Mouse (Mus musculus) liver, postnatal 0 days (tissue): ENCODE measurements around the gene Stxbp5l. TPM values are rescaled to one million over a fixed set of nuclear protein-coding genes. Genes with fewer than 3 reads are reported as not detected.

ENCODE experiments used
- ATAC-seq: fragments of 200-750 bp; cut with Nextera tagmentation; 2 replicates; pipeline ENCODE4 v1.8.0; 2017; ENCODE audit warnings: mild to moderate bottlenecking, moderate library complexity
- DNase-seq: peaks from one replicate; pipeline ENCODE4 v3.0.0-alpha.2; 2016
- H3K27ac ChIP-seq: fragments of 300-500 bp; sonication (generic); 2 replicates; pipeline ENCODE4 v1.5.1; 2014; ENCODE audit warnings: antibody characterized with exemption, moderate library complexity, mild to moderate bottlenecking, low read depth
- H3K27me3 ChIP-seq: fragments of 300-500 bp; sonication (generic); 2 replicates; pipeline ENCODE4 v1.6.1; 2014; ENCODE audit warnings: low read length, control low read depth, mixed read lengths; ENCODE audit not compliant: insufficient read depth
- H3K36me3 ChIP-seq: fragments of 300-500 bp; sonication (generic); replicated peaks from 2 replicates; pipeline ENCODE4 v1.6.1; 2014; ENCODE audit warnings: mild to moderate bottlenecking, control low read depth, low read length, moderate library complexity, mixed read lengths; ENCODE audit not compliant: insufficient read depth
- H3K4me1 ChIP-seq: fragments of 300-500 bp; sonication (generic); 2 replicates; pipeline ENCODE4 v1.6.1; 2014; ENCODE audit warnings: antibody characterized with exemption, mild to moderate bottlenecking, control low read depth; ENCODE audit not compliant: insufficient read depth
- H3K4me2 ChIP-seq: fragments of 300-500 bp; sonication (generic); 2 replicates; pipeline ENCODE4 v1.6.1; 2014; ENCODE audit warnings: low read depth, mild to moderate bottlenecking, low read length, moderate library complexity, mixed read lengths
- H3K4me3 ChIP-seq: fragments of 300-500 bp; sonication (generic); 2 replicates; pipeline ENCODE4 v1.5.1; 2014; ENCODE audit warnings: low read depth, low read length
- H3K9ac ChIP-seq: fragments of 300-500 bp; sonication (generic); replicated peaks from 2 replicates; pipeline ENCODE4 v1.6.1; 2014; ENCODE audit warnings: mild to moderate bottlenecking, moderate library complexity
- H3K9me3 ChIP-seq: fragments of 300-500 bp; sonication (generic); 2 replicates; pipeline ENCODE4 v1.6.1; 2016; ENCODE audit warnings: mild to moderate bottlenecking, control low read depth, low read length, mixed read lengths
- CTCF ChIP-seq: sonication (generic); IDR thresholded peaks from 2 replicates; pipeline ENCODE4 v1.5.1; 2016; ENCODE audit warnings: antibody characterized with exemption, low read depth
- EP300 ChIP-seq: IDR thresholded peaks from 2 replicates; pipeline ENCODE4 v1.6.1; 2016; ENCODE audit warnings: antibody characterized with exemption, low read depth, mild to moderate bottlenecking
- WGBS: fragments of 180-500 bp; shearing (Covaris S2); extraction: QIAGEN DNeasy Blood & Tissue Kit; methylation state at CpG from one replicate; pipeline ENCODE4 v1.1.7; 2014; ENCODE audit not compliant: insufficient replicate concordance; 5-methylcytosine and 5-hydroxymethylcytosine counted together
- polyA plus RNA-seq: library from polyadenylated mRNA; unstranded; fragments of >200 nt; fragmentation: Nextera tagmentation; extraction: Ambion mirVana; gene quantifications from 2 replicates; pipeline ENCODE4 v1.2.1, GENCODE M21; 2015

The Stxbp5l gene
- polyA plus RNA-seq, 1 experiment from 2014 or later = not detected

GRCm38 (mm10) chr16:37337529-37337928 is 47.2 kb downstream of the Stxbp5l start:
- DNase-seq (no peak), ATAC-seq (no peak)
- Histone ChIP-seq H3K4me1 (no peaks in the 10 kb centered on the region), H3K27me3 (no peaks in the 10 kb centered on the region), H3K9me3 (no peaks in the 10 kb centered on the region), H3K4me3 (no peak overlapping the region), H3K27ac (no peak overlapping the region), H3K36me3 (no peaks in the 10 kb centered on the region), H3K4me2 (no peak overlapping the region), H3K9ac (no peak overlapping the region)
- TF ChIP-seq CTCF (no peak), EP300 (no peak)
- 74% methylated on average over 1 of the region's 1 CpGs for WGBS

DNA sequence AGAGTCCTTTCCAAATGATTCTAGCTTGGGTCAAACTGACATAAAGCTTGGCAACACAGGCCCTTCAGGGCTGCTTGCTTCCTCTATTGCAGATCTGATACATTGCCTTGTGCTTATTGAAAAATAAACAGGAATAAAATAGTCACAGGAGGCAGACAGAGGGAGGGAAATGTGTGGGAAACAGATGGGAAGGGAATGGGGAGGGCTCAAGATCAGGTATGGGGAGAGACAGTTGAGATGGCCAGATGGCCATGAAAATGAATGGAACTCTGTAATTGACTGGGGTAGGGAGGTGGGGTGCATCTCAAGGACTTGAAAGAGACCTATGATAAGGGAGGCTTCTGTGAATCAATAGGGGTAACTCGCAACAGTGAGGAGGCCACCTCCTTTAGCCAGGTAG is 80.3 kb downstream of the Stxbp5l start:
- Histone ChIP-seq H3K36me3 (no peaks in the 10 kb centered on the region), H3K4me2 (no peak overlapping the region), H3K4me1 (no peaks in the 10 kb centered on the region), H3K4me3 (no peak overlapping the region), H3K9ac (no peak overlapping the region), H3K27me3 (no peaks in the 10 kb centered on the region), H3K27ac (no peak overlapping the region), H3K9me3 (no peaks in the 10 kb centered on the region)
- TF ChIP-seq EP300 (no peak), CTCF (no peak)
- DNase-seq (no peak), ATAC-seq (no peak)
- 86% methylated on average over 1 of the region's 1 CpGs for WGBS

- H3K36me3 ChIP-seq = no peaks in the 10 kb centered on the region
- H3K4me1 ChIP-seq = no peaks in the 10 kb centered on the region
- no peak overlapping the region for H3K9ac ChIP-seq
- H3K4me2 ChIP-seq = no peak overlapping the region
- no peaks in the 10 kb centered on the region for H3K9me3 ChIP-seq
- TF ChIP-seq CTCF (peak; percentile 48), EP300 (no peak)
- no peak for DNase-seq
- H3K27me3 ChIP-seq = no peaks in the 10 kb centered on the region
- H3K27ac ChIP-seq = no peak overlapping the region
- no peak for ATAC-seq
- no peak overlapping the region for H3K4me3 ChIP-seq
- WGBS = 71% methylated on average over 1 of the region's 1 CpGs
Observed at GRCm38 (mm10) chr16:37292593-37292992, 92.2 kb downstream of the Stxbp5l start.

DNA sequence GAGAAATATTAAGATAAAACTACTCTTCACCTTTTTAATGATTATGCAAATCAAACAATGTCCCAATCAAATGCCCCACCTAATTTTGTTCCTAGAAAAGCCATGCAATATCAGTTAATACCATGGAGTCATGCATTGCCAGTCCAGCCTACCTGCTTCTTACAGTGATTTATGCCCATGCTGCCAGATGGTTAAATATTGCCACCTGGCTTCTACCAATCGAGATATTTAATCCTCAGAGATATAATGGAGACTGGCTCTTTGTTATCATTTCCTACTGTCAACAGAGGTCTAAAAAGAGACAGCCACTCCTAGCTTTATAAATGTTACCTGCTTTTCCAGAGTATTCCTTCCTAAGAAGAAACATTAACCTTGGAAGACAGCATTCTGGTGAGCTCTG is 104.6 kb downstream of the Stxbp5l start:
- Histone ChIP-seq H3K9me3 (no peaks in the 10 kb centered on the region), H3K4me1 (no peaks in the 10 kb centered on the region), H3K27me3 (no peaks in the 10 kb centered on the region), H3K4me2 (no peak overlapping the region), H3K4me3 (no peak overlapping the region), H3K9ac (no peak overlapping the region), H3K27ac (no peak overlapping the region), H3K36me3 (no peaks in the 10 kb centered on the region)
- WGBS = 58% methylated on average over 1 of the region's 1 CpGs
- ATAC-seq (no peak), DNase-seq (no peak)
- no peak for TF ChIP-seq EP300
- TF ChIP-seq CTCF = no peak

GRCm38 (mm10) chr16:37273681-37274080 is 111.1 kb downstream of the Stxbp5l start:
- no peak for TF ChIP-seq CTCF
- no peaks in the 10 kb centered on the region for H3K36me3 ChIP-seq
- H3K4me1 ChIP-seq = no peaks in the 10 kb centered on the region
- H3K27ac ChIP-seq = no peak overlapping the region
- no peak overlapping the region for H3K9ac ChIP-seq
- no peaks in the 10 kb centered on the region for H3K27me3 ChIP-seq
- no peak overlapping the region for H3K4me3 ChIP-seq
- ATAC-seq (no peak), DNase-seq (no peak)
- H3K4me2 ChIP-seq = no peak overlapping the region
- H3K9me3 ChIP-seq = no peaks in the 10 kb centered on the region

- H3K4me2 ChIP-seq = no peak overlapping the region
- no peak for ATAC-seq
- H3K27me3 ChIP-seq = no peaks in the 10 kb centered on the region
- DNase-seq = no peak
- H3K36me3 ChIP-seq = no peaks in the 10 kb centered on the region
- no peaks in the 10 kb centered on the region for H3K4me1 ChIP-seq
- no peaks in the 10 kb centered on the region for H3K9me3 ChIP-seq
- 56% methylated on average over 3 of the region's 3 CpGs for WGBS
- H3K9ac ChIP-seq = no peak overlapping the region
- no peak overlapping the region for H3K4me3 ChIP-seq
- no peak for TF ChIP-seq EP300
- TF ChIP-seq CTCF = no peak
- no peak overlapping the region for H3K27ac ChIP-seq
Observed at GRCm38 (mm10) chr16:37261678-37262077, 123.1 kb downstream of the Stxbp5l start.

GRCm38 (mm10) chr16:37219151-37219550 is 165.6 kb downstream of the Stxbp5l start:
- Histone ChIP-seq H3K36me3 (no peaks in the 10 kb centered on the region), H3K27ac (no peak overlapping the region), H3K9ac (no peak overlapping the region), H3K27me3 (no peaks in the 10 kb centered on the region), H3K9me3 (no peaks in the 10 kb centered on the region), H3K4me3 (no peak overlapping the region), H3K4me2 (no peak overlapping the region), H3K4me1 (no peaks in the 10 kb centered on the region)
- 76% methylated on average over 1 of the region's 1 CpGs for WGBS
- no peak for TF ChIP-seq EP300
- no peak for TF ChIP-seq CTCF
- DNase-seq (no peak), ATAC-seq (no peak)
